Comparison of ENCODE assay signal across 7 mouse cellular contexts in the genomic region with DNA sequence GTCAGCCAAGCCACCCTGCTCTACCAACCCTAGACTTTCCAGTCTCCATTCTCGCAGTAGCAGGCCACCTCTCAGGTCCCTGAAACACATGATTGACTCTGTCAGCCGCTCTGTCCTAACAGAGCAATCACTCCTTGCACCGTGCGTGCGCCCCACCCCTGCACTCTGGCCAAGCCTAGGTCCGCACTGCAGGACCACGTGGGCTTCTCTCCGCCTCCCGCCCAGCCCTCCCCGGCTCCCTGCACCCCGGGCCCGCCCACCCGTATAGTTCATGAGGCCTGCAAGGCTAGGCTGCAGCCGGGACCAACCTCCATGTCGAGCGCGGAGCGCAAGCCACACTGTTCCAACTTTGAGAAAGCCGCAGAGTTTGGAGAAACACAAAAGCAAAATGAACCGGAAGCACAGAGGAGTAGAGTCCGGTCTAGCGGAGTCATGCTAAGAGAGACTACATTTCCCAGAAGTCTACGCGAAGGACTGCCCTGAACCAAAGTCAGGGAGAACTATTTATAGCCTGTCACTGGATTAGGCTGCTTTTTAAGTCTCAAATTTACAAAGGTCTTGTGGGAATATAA. TPM values are rescaled to one million over a fixed set of nuclear protein-coding genes. Genes with fewer than 3 reads are reported as not detected.
DNase-seq lines count a peak whose midpoint lies in the region; ATAC-seq lines count a peak whose summit lies in the region.

No protein-coding gene starts in this region.

- intact Hi-C loops in gastrocnemius, postnatal 14 days (cut with DNase I; ENCODE audit: low total_unique reads), result no loop called here
- intact Hi-C loops in left cerebral cortex, postnatal 10 days (cut with DNase I), result no loop called here

- peak; percentile 85 to 94 for DNase-seq in adrenal gland, adult (ENCODE audit: inconsistent age in 2 of 2, low spot score in 1 of 2)
- peak; percentile 87 for DNase-seq in embryo, embryonic 10 days (ENCODE audit: low spot score)
- peak; percentile 79 for DNase-seq in gastrocnemius, postnatal 14 days
- peak; percentile 73 to 76 for DNase-seq in left cerebral cortex, postnatal 10 days (ENCODE audit: extremely low spot score in 1 of 2, low spot score in 2 of 2)
- peak; percentile 74 for DNase-seq in right cerebral cortex, postnatal 25 days

- ATAC-seq in inflammation-experienced regulatory T-cells, adult 6 months, result peak; percentile 94
- ATAC-seq in megakaryocyte-erythroid progenitor cell, adult 5-6 weeks (replicated peaks; ENCODE audit: low FRiP score, low TSS enrichment, poor library complexity, severe bottlenecking), result peak; percentile 96

RNA-seq across cellular contexts. Expression of gene Zfp708, which starts 16.5 kb away (rescaled TPM):
- under 1 TPM; 0.90 to 0.95 TPM for total RNA-seq in gastrocnemius, postnatal 14 days (2021)
- 1 to 10 TPM; 3.4 to 7.7 (median 5.8) TPM for polyA plus RNA-seq in inflammation-experienced regulatory T-cells, adult 6 months (2017; shearing (Covaris generic))
- total RNA-seq in left cerebral cortex, postnatal 10 days (2021), result 1 to 10 TPM; 3.0 TPM
- 3.4 and 6.3 TPM in 2 replicates for total RNA-seq in megakaryocyte-erythroid progenitor cell, adult 5-6 weeks (2014; fragmentation: Nextera tagmentation)
- total RNA-seq in megakaryocyte-erythroid progenitor cell, adult 5-6 weeks (2017), result 2.0 and 4.7 TPM in 2 replicates

RNA-seq across cellular contexts. Expression of gene Zfp712, which starts 20.3 kb away (rescaled TPM):
- total RNA-seq in gastrocnemius, postnatal 14 days (2021), result 1 to 10 TPM in 1 of 2 experiments, under 1 TPM in 1; 0.92 to 1.1 TPM
- polyA plus RNA-seq in inflammation-experienced regulatory T-cells, adult 6 months (2017; shearing (Covaris generic)), result 1 to 10 TPM; 6.9 to 8.7 (median 8.6) TPM
- total RNA-seq in left cerebral cortex, postnatal 10 days (2021), result 1 to 10 TPM; 5.5 to 6.1 TPM
- 2.3 and 3.3 TPM in 2 replicates for total RNA-seq in megakaryocyte-erythroid progenitor cell, adult 5-6 weeks (2014; fragmentation: Nextera tagmentation)
- 3.7 and 7.1 TPM in 2 replicates for total RNA-seq in megakaryocyte-erythroid progenitor cell, adult 5-6 weeks (2017)

RNA-seq across cellular contexts. Expression of gene Gm28557, which starts 27.2 kb away (rescaled TPM):
- 1 to 10 TPM in 1 of 2 experiments, under 1 TPM in 1; 0.98 to 1.8 TPM for total RNA-seq in gastrocnemius, postnatal 14 days (2021)
- polyA plus RNA-seq in inflammation-experienced regulatory T-cells, adult 6 months (2017; shearing (Covaris generic)), result 1 to 10 TPM; 3.7 to 5.5 (median 4.8) TPM
- total RNA-seq in left cerebral cortex, postnatal 10 days (2021), result 1 to 10 TPM; 1.2 to 1.7 TPM
- 3.1 and 6.2 TPM in 2 replicates for total RNA-seq in megakaryocyte-erythroid progenitor cell, adult 5-6 weeks (2014; fragmentation: Nextera tagmentation)
- 5.3 and 6.3 TPM in 2 replicates for total RNA-seq in megakaryocyte-erythroid progenitor cell, adult 5-6 weeks (2017)

RNA-seq across cellular contexts. Expression of gene Rslcan18, which starts 34.8 kb away (rescaled TPM):
- under 1 TPM; 0.29 to 0.53 TPM for total RNA-seq in gastrocnemius, postnatal 14 days (2021)
- under 1 TPM in 2 of 3 experiments, not detected in 1; 0.44 to 0.50 TPM for polyA plus RNA-seq in inflammation-experienced regulatory T-cells, adult 6 months (2017; shearing (Covaris generic))
- not detected for total RNA-seq in left cerebral cortex, postnatal 10 days (2021)
- total RNA-seq in megakaryocyte-erythroid progenitor cell, adult 5-6 weeks (2014; fragmentation: Nextera tagmentation), result 0.22 and 2.1 TPM in 2 replicates
- 0.15 and 0.99 TPM in 2 replicates for total RNA-seq in megakaryocyte-erythroid progenitor cell, adult 5-6 weeks (2017)

RNA-seq across cellular contexts. Expression of gene Zfp759, which starts 40.2 kb away (rescaled TPM):
- 1 to 10 TPM; 3.2 to 3.3 TPM for total RNA-seq in gastrocnemius, postnatal 14 days (2021)
- 1 to 10 TPM; 1.9 to 2.6 (median 2.0) TPM for polyA plus RNA-seq in inflammation-experienced regulatory T-cells, adult 6 months (2017; shearing (Covaris generic))
- 10 to 100 TPM in 1 of 2 experiments, 1 to 10 TPM in 1; 9.2 to 11.4 TPM for total RNA-seq in left cerebral cortex, postnatal 10 days (2021)
- 2.2 and 6.3 TPM in 2 replicates for total RNA-seq in megakaryocyte-erythroid progenitor cell, adult 5-6 weeks (2014; fragmentation: Nextera tagmentation)
- 3.7 and 5.6 TPM in 2 replicates for total RNA-seq in megakaryocyte-erythroid progenitor cell, adult 5-6 weeks (2017)

Comparison
In these comparisons a context has a peak if more than half of its experiments do, and no peak if none do; other contexts are left out.
1. Peak in every context shown above with its lines: DNase-seq and ATAC-seq.